Mouse (Mus musculus) midbrain, embryonic 16.5 days (tissue): Measurements from ENCODE around the gene Mapkapk2. TPM values are rescaled to one million over a fixed set of nuclear protein-coding genes. Genes with fewer than 3 reads are reported as not detected.

Experiments
- ATAC-seq: fragments of 200-750 bp; cut with Nextera tagmentation; 2 replicates; pipeline ENCODE4 v1.8.0; 2017; ENCODE audit warnings: moderate TSS enrichment
- H3K27ac ChIP-seq: fragments of 300-500 bp; sonication (generic); 2 replicates; pipeline ENCODE4 v1.5.1; 2014; ENCODE audit warnings: mild to moderate bottlenecking, low read length, mixed read lengths
- H3K27me3 ChIP-seq: fragments of 300-500 bp; sonication (generic); 2 replicates; pipeline ENCODE4 v1.6.1; 2014; ENCODE audit warnings: low read depth, low read length, mixed read lengths; ENCODE audit not compliant: control insufficient read depth, insufficient read depth
- H3K36me3 ChIP-seq: fragments of 300-500 bp; sonication (generic); 2 replicates; pipeline ENCODE4 v1.6.1; 2014; ENCODE audit warnings: mild to moderate bottlenecking, low read length, moderate library complexity, mixed read lengths; ENCODE audit not compliant: control insufficient read depth, insufficient read depth
- H3K4me1 ChIP-seq: fragments of 300-500 bp; sonication (generic); 2 replicates; pipeline ENCODE4 v1.6.1; 2014; ENCODE audit warnings: mild to moderate bottlenecking, low read length, mixed read lengths; ENCODE audit not compliant: control insufficient read depth, insufficient read depth
- H3K4me2 ChIP-seq: fragments of 300-500 bp; sonication (generic); 2 replicates; pipeline ENCODE4 v1.6.1; 2014; ENCODE audit warnings: mild to moderate bottlenecking, low read length, mixed read lengths
- H3K4me3 ChIP-seq: fragments of 300-500 bp; sonication (generic); 2 replicates; pipeline ENCODE4 v1.5.1; 2014; ENCODE audit warnings: low read depth, mild to moderate bottlenecking, low read length, moderate library complexity, mixed read lengths
- H3K9ac ChIP-seq: fragments of 300-500 bp; sonication (generic); 2 replicates; pipeline ENCODE4 v1.6.1; 2014; ENCODE audit warnings: low read depth, low read length, mixed read lengths
- H3K9me3 ChIP-seq: fragments of 300-500 bp; sonication (generic); replicated peaks from 2 replicates; pipeline ENCODE4 v1.6.1; 2014; ENCODE audit warnings: mild to moderate bottlenecking, low read length, mixed read lengths; ENCODE audit not compliant: control insufficient read depth, poor library complexity, severe bottlenecking
- WGBS: fragments of 180-500 bp; shearing (Covaris S2); extraction: QIAGEN DNeasy Blood & Tissue Kit; methylation state at CpG from one replicate; pipeline ENCODE4 v1.1.7; 2014; 5-methylcytosine and 5-hydroxymethylcytosine counted together
- polyA plus RNA-seq: library from polyadenylated mRNA; unstranded; fragments of >200 nt; fragmentation: Nextera tagmentation; extraction: Ambion mirVana; gene quantifications from 2 replicates; pipeline ENCODE4 v1.2.1, GENCODE M21; 2015

The Mapkapk2 gene
- polyA plus RNA-seq, 1 experiment from 2014 or later = 12.6 TPM

GRCm38 (mm10) chr1:131051073-131051472, 46.6 kb downstream of the Mapkapk2 start:
- no peaks in the 10 kb centered on the region for H3K9me3 ChIP-seq
- 32% methylated on average over 7 of the region's 7 CpGs for WGBS
- peaks cover 7% of the 10 kb centered on the region for H3K36me3 ChIP-seq
- no peak overlapping the region for H3K4me2 ChIP-seq
- H3K4me3 ChIP-seq = no peak overlapping the region
- no peak overlapping the region for H3K27ac ChIP-seq
- ATAC-seq = no peak
- H3K4me1 ChIP-seq = 0 out of 2 replicates have a peak, but pooled peaks cover 4% of the 10 kb centered on the region
- no peak overlapping the region for H3K9ac ChIP-seq
- H3K27me3 ChIP-seq = no peaks in the 10 kb centered on the region

- Histone ChIP-seq H3K9me3 (no peaks in the 10 kb centered on the region), H3K4me3 (no peak overlapping the region), H3K27me3 (no peaks in the 10 kb centered on the region), H3K4me1 (0 out of 2 replicates have a peak, but pooled peaks cover 4% of the 10 kb centered on the region), H3K36me3 (peaks cover 7% of the 10 kb centered on the region), H3K27ac (no peak overlapping the region), H3K9ac (no peak overlapping the region), H3K4me2 (no peak overlapping the region)
- WGBS = 89% methylated on average over 5 of the region's 5 CpGs
- no peak for ATAC-seq
Measured at GRCm38 (mm10) chr1:131050617-131051016, 47.0 kb downstream of the Mapkapk2 start.

GRCm38 (mm10) chr1:131050011-131050410, 47.6 kb downstream of the Mapkapk2 start:
- Histone ChIP-seq H3K9me3 (no peaks in the 10 kb centered on the region), H3K27me3 (no peaks in the 10 kb centered on the region), H3K4me1 (0 out of 2 replicates have a peak, but pooled peaks cover 4% of the 10 kb centered on the region), H3K4me2 (no peak overlapping the region), H3K4me3 (no peak overlapping the region), H3K27ac (no peak overlapping the region), H3K9ac (no peak overlapping the region), H3K36me3 (peaks cover 3% of the 10 kb centered on the region; the same call in 1 of the 2 replicates)
- 89% methylated on average over 5 of the region's 5 CpGs for WGBS
- ATAC-seq = no peak

- Histone ChIP-seq H3K27ac (no peak overlapping the region), H3K4me2 (no peak overlapping the region), H3K4me3 (no peak overlapping the region), H3K27me3 (no peaks in the 10 kb centered on the region), H3K4me1 (0 out of 2 replicates have a peak, but pooled peaks cover 4% of the 10 kb centered on the region), H3K9me3 (no peaks in the 10 kb centered on the region), H3K36me3 (no peaks in the 10 kb centered on the region), H3K9ac (no peak overlapping the region)
- 81% methylated on average over 5 of the region's 5 CpGs for WGBS
- ATAC-seq = no peak
Measured at GRCm38 (mm10) chr1:131049361-131049806, 48.2 kb downstream of the Mapkapk2 start.

- no peaks in the 10 kb centered on the region for H3K36me3 ChIP-seq
- H3K4me1 ChIP-seq = 0 out of 2 replicates have a peak, but pooled peaks cover 4% of the 10 kb centered on the region
- 94% methylated on average over 8 of the region's 8 CpGs for WGBS
- no peaks in the 10 kb centered on the region for H3K9me3 ChIP-seq
- no peak overlapping the region for H3K9ac ChIP-seq
- no peak for ATAC-seq
- no peak overlapping the region for H3K27ac ChIP-seq
- H3K27me3 ChIP-seq = no peaks in the 10 kb centered on the region
- no peak overlapping the region for H3K4me3 ChIP-seq
- no peak overlapping the region for H3K4me2 ChIP-seq
Measured at GRCm38 (mm10) chr1:131048946-131049345, 48.7 kb downstream of the Mapkapk2 start.

- WGBS = 87% methylated on average over 6 of the region's 6 CpGs
- H3K4me3 ChIP-seq = no peak overlapping the region
- H3K4me2 ChIP-seq = no peak overlapping the region
- no peak for ATAC-seq
- no peak overlapping the region for H3K27ac ChIP-seq
- H3K4me1 ChIP-seq = 0 out of 2 replicates have a peak, but pooled peaks cover 4% of the 10 kb centered on the region
- no peaks in the 10 kb centered on the region for H3K9me3 ChIP-seq
- H3K36me3 ChIP-seq = no peaks in the 10 kb centered on the region
- no peaks in the 10 kb centered on the region for H3K27me3 ChIP-seq
- no peak overlapping the region for H3K9ac ChIP-seq
Measured at GRCm38 (mm10) chr1:131048121-131048863, 49.3 kb downstream of the Mapkapk2 start.

- no peaks in the 10 kb centered on the region for H3K36me3 ChIP-seq
- 87% methylated on average over 10 of the region's 10 CpGs for WGBS
- no peak overlapping the region for H3K27ac ChIP-seq
- no peaks in the 10 kb centered on the region for H3K4me1 ChIP-seq
- no peak overlapping the region for H3K4me3 ChIP-seq
- no peak overlapping the region for H3K4me2 ChIP-seq
- H3K9me3 ChIP-seq = no peaks in the 10 kb centered on the region
- no peak for ATAC-seq
- H3K9ac ChIP-seq = no peak overlapping the region
- no peaks in the 10 kb centered on the region for H3K27me3 ChIP-seq
Measured at GRCm38 (mm10) chr1:131046607-131047006, 51.0 kb downstream of the Mapkapk2 start.

GRCm38 (mm10) chr1:131045723-131046355, 51.8 kb downstream of the Mapkapk2 start:
- H3K9ac ChIP-seq = no peak overlapping the region
- 91% methylated on average over 2 of the region's 2 CpGs for WGBS
- H3K4me1 ChIP-seq = no peaks in the 10 kb centered on the region
- H3K4me3 ChIP-seq = no peak overlapping the region
- H3K36me3 ChIP-seq = no peaks in the 10 kb centered on the region
- H3K27me3 ChIP-seq = no peaks in the 10 kb centered on the region
- no peaks in the 10 kb centered on the region for H3K9me3 ChIP-seq
- H3K4me2 ChIP-seq = no peak overlapping the region
- no peak for ATAC-seq
- H3K27ac ChIP-seq = no peak overlapping the region

GRCm38 (mm10) chr1:131043636-131044035, 54.0 kb downstream of the Mapkapk2 start:
- H3K9ac ChIP-seq = no peak overlapping the region
- H3K27me3 ChIP-seq = no peaks in the 10 kb centered on the region
- ATAC-seq = no peak
- no peaks in the 10 kb centered on the region for H3K36me3 ChIP-seq
- no peaks in the 10 kb centered on the region for H3K9me3 ChIP-seq
- no peak overlapping the region for H3K4me2 ChIP-seq
- H3K27ac ChIP-seq = no peak overlapping the region
- no peak overlapping the region for H3K4me3 ChIP-seq
- WGBS = over 99% methylated on average over 4 of the region's 4 CpGs
- no peaks in the 10 kb centered on the region for H3K4me1 ChIP-seq
